Mouse (Mus musculus) neutrophil, adult 5-6 weeks (primary cell): Measurements from ENCODE around the gene Pter. TPM values are rescaled to one million over a fixed set of nuclear protein-coding genes. Genes with fewer than 3 reads are reported as not detected.
A peak's percentile ranks its signal among the peaks of the same experiment; 100 is the strongest.

Source experiments
- ATAC-seq: fragments of 151-379, 151-347 bp; 2 replicates; pipeline ENCODE4 v1.8.0; 2017; ENCODE audit warnings: mild to moderate bottlenecking, moderate TSS enrichment; ENCODE audit not compliant: insufficient number of reproducible peaks, poor library complexity, low FRiP score, severe bottlenecking; ENCODE audit errors: extremely low read depth
- total RNA-seq: library from RNA; stranded (forward); fragments of 200-1000 nt; gene quantifications from 2 replicates; pipeline ENCODE4 v1.2.3, GENCODE M21; 2017

Gene Pter
- not detected in 2 replicates for total RNA-seq

GRCm38 (mm10) chr2:12923804-12924591 is at the start of gene Pter:
TSS of gene Pter (plus strand) at chr2:12924041.
- ATAC-seq: peak; percentile 53; the same call in 1 of the 2 replicates

- ATAC-seq: no peak
These were observed 49.6 kb upstream of the Pter start for GRCm38 (mm10) chr2:12874232-12874631.

GRCm38 (mm10) chr2:12879492-12879891 is 44.3 kb upstream of the Pter start:
- no peak for ATAC-seq

GRCm38 (mm10) chr2:12881009-12881408 is 42.8 kb upstream of the Pter start:
- ATAC-seq: no peak

- no peak for ATAC-seq
These were observed 40.4 kb upstream of the Pter start for GRCm38 (mm10) chr2:12883276-12883914.

- ATAC-seq: no peak
These were observed 36.8 kb upstream of the Pter start for GRCm38 (mm10) chr2:12887015-12887414.

GRCm38 (mm10) chr2:12905786-12906185 is 18.1 kb upstream of the Pter start:
- no peak for ATAC-seq

GRCm38 (mm10) chr2:12925643-12926042 is 1.8 kb downstream of the Pter start:
- ATAC-seq: no peak

GRCm38 (mm10) chr2:12930338-12930737 is 6.5 kb downstream of the Pter start:
- ATAC-seq: no peak

- ATAC-seq: no peak
These were observed 10.1 kb downstream of the Pter start for GRCm38 (mm10) chr2:12933905-12934304.

- ATAC-seq: no peak
These were observed 11.4 kb downstream of the Pter start for GRCm38 (mm10) chr2:12935286-12935685.

- no peak for ATAC-seq
These were observed 13.8 kb downstream of the Pter start for GRCm38 (mm10) chr2:12937461-12938217.

- ATAC-seq: no peak
These were observed 14.8 kb downstream of the Pter start for GRCm38 (mm10) chr2:12938641-12939040.

GRCm38 (mm10) chr2:12956703-12957424 is 33.0 kb downstream of the Pter start:
- no peak for ATAC-seq

GRCm38 (mm10) chr2:12970049-12970724 is 46.3 kb downstream of the Pter start:
- ATAC-seq: no peak

- no peak for ATAC-seq
These were observed 49.9 kb downstream of the Pter start for GRCm38 (mm10) chr2:12973752-12974151.

GRCm38 (mm10) chr2:12977367-12977766 is 53.5 kb downstream of the Pter start:
- ATAC-seq: no peak

GRCm38 (mm10) chr2:12978771-12979170 is 54.9 kb downstream of the Pter start:
- ATAC-seq: no peak
